Mouse (Mus musculus) spleen, adult 2 months (tissue): ENCODE data around the gene Ano8.

Experiments
- CTCF ChIP-seq: fragments of 200-500 bp; IDR thresholded peaks from 2 replicates; pipeline ENCODE4 v1.5.1; 2011; ENCODE audit warnings: mild to moderate bottlenecking, inconsistent platforms; ENCODE audit not compliant: insufficient read depth, insufficient read length, insufficient replicate concordance; ENCODE audit errors: extremely low read depth
- POLR2A ChIP-seq: fragments of 200-500 bp; IDR thresholded peaks from 2 replicates; pipeline ENCODE4 v1.6.1; 2011; ENCODE audit warnings: low read depth, low read length, inconsistent platforms

DNA sequence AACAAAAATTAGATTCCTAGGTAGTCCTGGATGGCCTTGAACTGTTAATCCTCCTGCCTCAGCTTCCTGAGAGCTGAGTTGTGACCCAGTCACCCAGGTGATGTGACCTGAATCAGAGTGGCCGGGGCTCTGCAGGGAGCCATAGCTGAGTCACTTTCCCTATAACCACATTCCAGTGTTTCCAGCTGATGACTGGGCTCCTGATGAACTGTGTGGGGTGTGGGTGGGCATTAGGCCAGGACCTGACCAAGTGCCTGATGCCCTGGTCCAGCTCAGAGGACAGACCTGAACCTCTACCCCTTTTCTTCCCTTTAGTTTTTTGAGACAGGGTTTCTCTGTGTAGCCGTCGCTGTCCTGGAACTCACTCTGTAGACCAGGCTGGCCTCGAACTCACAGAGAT lies 19.6 kb upstream of the Ano8 start:
- TF ChIP-seq POLR2A (no peak), CTCF (no peak)
